Mouse (Mus musculus): ENCODE measurements around the gene Rbmxl1.

GRCm38 (mm10) chr8:78533981-78534380 is 25.3 kb upstream of the Rbmxl1 start:
- TF ChIP-seq POLR2A (IDR thresholded peaks at IDR 0.05; ENCODE audit: insufficient read depth, low read depth, low read length), result no peak
- no peak for TF ChIP-seq CTCF (IDR thresholded peaks at IDR 0.05; ENCODE audit: insufficient read depth, low read depth, low read length)
